Mouse (Mus musculus) bone marrow macrophage, adult 2 months (primary cell): ENCODE measurements around the gene Ralgps1. TPM values are rescaled to one million over a fixed set of nuclear protein-coding genes. Genes with fewer than 3 reads are reported as not detected.
A peak's percentile ranks its signal among the peaks of the same experiment; 100 is the strongest.

ENCODE experiments used
- H3K27ac ChIP-seq: 2 replicates; pipeline ENCODE4 v1.5.1; 2012; ENCODE audit warnings: low read depth, low read length; ENCODE audit not compliant: insufficient read depth
- H3K4me1 ChIP-seq: 2 replicates; pipeline ENCODE4 v1.6.1; 2012; ENCODE audit warnings: low read length; ENCODE audit not compliant: control insufficient read depth, insufficient read depth
- H3K4me3 ChIP-seq: 2 replicates; pipeline ENCODE4 v1.5.1; 2012; ENCODE audit warnings: mild to moderate bottlenecking, low read length, moderate library complexity; ENCODE audit not compliant: insufficient read depth
- CTCF ChIP-seq: IDR thresholded peaks from 2 replicates; pipeline ENCODE4 v1.5.1; 2012; ENCODE audit warnings: low read depth, mild to moderate bottlenecking, low read length, moderate library complexity
- POLR2A ChIP-seq: IDR thresholded peaks from 2 replicates; pipeline ENCODE4 v1.6.1; 2012; ENCODE audit warnings: mild to moderate bottlenecking, low read depth, low read length, borderline replicate concordance
- polyA plus RNA-seq: library from polyadenylated mRNA; stranded (reverse); fragments of >200 nt; gene quantifications from 2 replicates; pipeline ENCODE4 v1.2.4, GENCODE M21; 2012; ENCODE audit not compliant: missing spikeins, insufficient read depth, insufficient read length

Ralgps1 gene
- polyA plus RNA-seq, 1 experiment: 7.6 TPM

DNA sequence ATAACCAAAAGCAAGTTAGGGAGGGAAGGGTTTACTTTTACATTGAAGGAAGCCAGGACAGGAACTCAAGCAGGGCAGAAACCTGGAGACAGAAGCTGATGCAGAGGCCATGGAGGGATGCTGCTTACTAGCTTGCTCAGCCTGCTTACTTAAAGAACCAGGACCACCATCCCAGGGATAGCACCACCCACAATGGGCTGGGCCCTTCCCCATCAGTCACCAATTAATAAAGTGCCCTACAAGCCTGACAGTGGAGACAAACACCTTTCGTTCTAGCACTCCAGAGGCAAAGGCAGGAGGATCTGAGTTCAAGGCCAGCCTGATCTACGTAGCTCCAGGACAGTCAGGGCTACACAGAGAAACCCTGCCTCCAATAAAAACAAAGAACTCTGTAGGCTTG is 23.8 kb upstream of the Ralgps1 start:
- no peak for TF ChIP-seq POLR2A
- TF ChIP-seq CTCF: no peak
- H3K4me3 ChIP-seq: no peak overlapping the region
- H3K4me1 ChIP-seq: peaks cover 3% of the 10 kb centered on the region
- H3K27ac ChIP-seq: no peak overlapping the region

DNA sequence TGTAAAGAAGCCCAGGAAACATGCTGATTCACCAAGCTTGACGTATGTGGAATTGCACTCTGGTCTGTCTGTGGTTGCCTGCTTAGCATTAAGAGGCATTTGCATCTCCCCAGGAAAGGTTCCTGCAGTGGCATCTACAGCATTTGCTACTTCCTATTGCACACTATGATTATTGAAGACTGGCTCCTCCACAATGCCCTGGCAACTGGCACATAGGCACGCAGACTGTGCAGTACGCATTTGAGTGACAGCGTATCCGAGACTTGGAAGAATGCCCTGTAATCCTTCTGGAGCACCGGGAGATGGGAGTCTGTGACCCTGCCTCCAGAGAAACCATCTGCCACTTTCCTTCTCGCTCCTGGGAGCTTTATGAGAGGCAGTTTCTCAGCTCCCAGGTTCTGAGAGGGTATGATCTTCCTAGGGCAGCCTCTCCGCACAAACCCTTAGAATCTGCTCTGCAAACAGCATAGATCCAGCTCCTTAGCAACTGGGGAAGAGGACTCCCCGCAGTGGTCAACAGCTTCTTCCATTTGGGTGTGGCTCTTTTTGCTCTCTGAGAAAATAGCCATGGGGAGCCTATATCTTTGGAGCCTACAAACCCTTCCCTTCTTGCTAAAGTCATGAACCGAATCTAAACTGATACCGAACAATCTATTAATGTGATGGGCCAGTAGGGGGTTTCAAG is 22.8 kb upstream of the Ralgps1 start:
- peaks cover 2% of the 10 kb centered on the region for H3K4me1 ChIP-seq
- no peak overlapping the region for H3K27ac ChIP-seq
- no peak overlapping the region for H3K4me3 ChIP-seq
- TF ChIP-seq CTCF (no peak), POLR2A (no peak)

DNA sequence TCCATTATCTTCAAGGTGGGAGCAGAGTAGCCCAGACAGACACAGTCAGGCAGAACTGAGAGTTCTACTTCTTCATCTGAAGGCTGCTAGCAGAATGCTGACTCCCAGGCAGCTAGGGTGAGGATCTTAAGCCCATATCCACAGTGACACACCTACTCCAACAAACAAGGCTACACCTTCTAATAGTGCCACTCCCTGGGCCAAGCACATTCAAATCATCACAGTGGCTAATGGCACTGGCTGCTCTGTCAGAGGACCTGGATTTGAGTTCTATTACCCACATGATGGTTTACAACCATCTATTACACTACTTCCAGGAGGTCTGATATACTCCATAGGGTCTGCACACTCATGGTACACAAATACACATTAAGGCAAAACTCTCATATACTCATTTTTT is 21.7 kb upstream of the Ralgps1 start:
- H3K27ac ChIP-seq: no peak overlapping the region
- H3K4me3 ChIP-seq: no peak overlapping the region
- TF ChIP-seq CTCF (no peak), POLR2A (no peak)
- no peaks in the 10 kb centered on the region for H3K4me1 ChIP-seq

DNA sequence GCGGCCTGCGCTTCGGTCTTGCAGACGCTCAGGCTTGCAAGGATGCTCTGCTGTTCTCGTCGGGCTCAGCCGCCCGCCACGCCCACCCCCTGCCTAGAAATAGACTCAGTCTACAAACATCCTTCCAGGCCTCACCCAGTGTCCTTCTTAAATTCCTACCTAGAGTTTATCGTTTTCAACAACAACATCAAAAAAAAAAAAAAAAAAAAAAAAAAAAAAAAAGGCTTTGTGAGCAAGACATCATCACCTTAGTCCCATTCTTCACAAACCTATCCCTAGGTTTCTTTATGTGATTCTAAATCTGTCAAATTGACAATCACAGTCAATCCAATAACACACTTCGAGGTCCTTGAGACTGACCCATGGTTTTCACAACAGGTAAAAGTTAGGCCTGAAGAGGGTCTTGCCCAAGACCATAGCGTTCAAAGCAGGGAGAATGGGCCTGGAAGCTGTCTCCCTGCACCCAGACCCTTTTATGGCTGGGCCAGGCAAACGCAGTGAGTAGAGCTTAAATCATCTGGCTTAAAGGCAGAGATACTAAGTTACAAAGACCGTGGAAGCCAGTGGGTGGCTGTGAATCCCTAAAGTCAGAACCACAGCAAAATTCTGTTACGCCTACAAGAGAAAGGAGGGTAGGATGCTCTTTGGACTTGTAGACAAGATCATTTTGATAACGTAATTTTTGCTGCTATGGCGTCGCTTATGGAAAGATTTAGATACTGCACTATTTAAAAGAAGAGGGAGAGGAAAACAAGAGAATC is 542 bp upstream of the Ralgps1 start:
- no peak overlapping the region for H3K27ac ChIP-seq
- no peak for TF ChIP-seq POLR2A
- TF ChIP-seq CTCF: no peak
- peak overlapping the region; percentile 51 for H3K4me3 ChIP-seq
- no peaks in the 10 kb centered on the region; the same call in 1 of the 2 replicates for H3K4me1 ChIP-seq

DNA sequence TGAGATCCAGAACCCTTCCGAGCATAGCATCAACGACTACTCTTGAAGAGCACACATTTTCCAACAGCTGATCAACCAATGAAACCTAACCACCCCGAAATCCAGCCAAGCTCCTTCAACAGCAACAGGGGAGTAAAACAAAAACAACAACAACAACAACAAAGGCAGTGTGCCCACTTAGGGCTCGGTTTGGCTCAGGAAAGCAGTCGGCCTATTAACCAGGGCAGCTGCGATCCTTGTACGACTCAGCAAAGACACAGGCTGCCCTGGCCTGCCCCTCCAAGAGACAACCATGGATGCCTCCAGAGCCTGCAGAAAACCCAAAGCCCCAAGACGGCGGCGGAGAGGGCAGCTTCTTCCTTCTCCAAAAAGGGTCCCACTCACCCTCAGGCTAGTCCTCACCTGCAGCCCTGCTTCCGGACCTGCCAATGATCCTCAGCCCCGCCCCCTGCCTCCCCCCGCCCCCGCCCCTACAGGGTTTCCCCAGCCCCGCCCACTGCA is 960 bp downstream of the Ralgps1 start:
- H3K4me1 ChIP-seq: no peaks in the 10 kb centered on the region; the same call in 1 of the 2 replicates
- no peak overlapping the region for H3K27ac ChIP-seq
- peak overlapping the region; percentile 63 for H3K4me3 ChIP-seq
- no peak for TF ChIP-seq CTCF
- no peak for TF ChIP-seq POLR2A

DNA sequence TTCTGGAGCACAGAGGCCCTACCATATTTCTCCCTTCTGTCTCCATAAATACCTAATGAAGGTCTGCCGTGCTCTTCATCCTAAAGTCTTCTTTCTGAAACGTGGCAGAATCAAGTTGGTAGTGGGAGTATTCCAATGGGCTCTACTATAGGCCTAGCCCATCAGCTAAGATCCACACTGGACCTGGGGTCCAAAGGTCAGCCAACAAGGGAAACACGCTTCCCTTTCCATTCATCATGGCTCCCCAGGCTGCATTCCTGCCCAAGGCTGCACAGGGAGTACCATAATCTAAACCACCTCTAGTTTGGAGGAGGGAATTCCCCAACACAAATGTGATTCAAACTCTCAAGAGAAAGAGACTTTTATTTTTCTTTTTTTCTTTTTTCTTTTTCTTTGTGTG is 1.8 kb downstream of the Ralgps1 start:
- H3K4me1 ChIP-seq: no peaks in the 10 kb centered on the region; the same call in 1 of the 2 replicates
- TF ChIP-seq POLR2A (no peak), CTCF (no peak)
- no peak overlapping the region for H3K27ac ChIP-seq
- H3K4me3 ChIP-seq: no peak overlapping the region

DNA sequence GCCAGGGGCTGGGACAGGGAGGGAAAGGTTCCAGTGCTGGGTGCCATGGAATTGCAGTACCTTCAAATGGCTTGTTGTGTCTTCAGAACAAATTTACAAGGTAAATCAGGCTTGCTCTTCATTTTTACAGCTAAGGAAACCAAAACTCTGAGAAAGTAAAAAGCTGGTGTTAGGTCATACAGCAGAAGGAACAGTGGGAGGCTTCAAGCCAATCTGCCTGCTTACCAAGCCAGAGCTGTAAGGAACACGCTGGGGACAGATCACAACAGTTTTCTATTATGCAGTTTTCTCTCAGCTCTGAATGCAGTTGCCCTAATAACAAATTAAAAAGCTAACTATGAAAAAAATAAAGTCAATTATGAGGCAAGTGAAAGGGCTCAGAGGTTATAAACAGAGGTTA is 2.8 kb downstream of the Ralgps1 start:
- H3K4me3 ChIP-seq: no peak overlapping the region
- H3K4me1 ChIP-seq: no peaks in the 10 kb centered on the region; the same call in 1 of the 2 replicates
- no peak for TF ChIP-seq CTCF
- no peak for TF ChIP-seq POLR2A
- H3K27ac ChIP-seq: no peak overlapping the region

DNA sequence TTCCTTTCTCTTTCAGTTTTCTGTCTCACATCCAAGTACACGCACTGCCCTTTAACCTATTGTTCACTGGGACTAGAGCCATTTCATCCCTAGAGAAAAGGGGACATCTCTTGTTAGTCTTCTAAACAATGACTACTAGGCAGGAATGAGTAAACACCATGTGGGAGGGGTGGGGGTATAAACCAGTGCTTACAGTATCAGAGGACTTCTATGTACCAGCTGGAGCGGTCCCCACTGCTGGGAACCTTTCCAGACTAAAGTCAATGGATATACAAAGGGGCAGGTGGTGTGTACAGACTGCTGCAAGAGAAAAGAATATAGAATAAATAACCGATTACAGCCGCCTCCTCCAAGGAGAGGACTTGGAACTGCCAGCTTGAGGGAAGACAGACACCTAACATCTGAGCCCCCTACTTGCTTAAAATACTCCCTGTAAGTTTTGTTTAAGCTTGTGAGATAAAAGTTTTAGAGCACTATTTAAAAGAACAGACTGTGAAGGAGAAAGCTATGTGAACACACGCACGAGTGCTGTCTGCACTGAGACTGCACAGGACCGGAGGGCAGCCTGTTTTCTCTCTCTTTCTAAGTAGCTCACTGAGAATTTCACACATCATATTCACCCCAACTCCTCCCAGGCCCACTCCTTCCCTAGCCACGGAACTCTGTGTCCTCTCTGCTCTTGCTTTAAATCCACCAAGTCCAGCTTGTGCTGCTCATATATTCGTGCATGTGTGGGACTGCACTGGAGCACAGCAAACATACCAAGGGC is 5.4 kb downstream of the Ralgps1 start:
- H3K27ac ChIP-seq: no peak overlapping the region
- TF ChIP-seq CTCF (no peak), POLR2A (no peak)
- no peaks in the 10 kb centered on the region; the same call in 1 of the 2 replicates for H3K4me1 ChIP-seq
- no peak overlapping the region for H3K4me3 ChIP-seq

DNA sequence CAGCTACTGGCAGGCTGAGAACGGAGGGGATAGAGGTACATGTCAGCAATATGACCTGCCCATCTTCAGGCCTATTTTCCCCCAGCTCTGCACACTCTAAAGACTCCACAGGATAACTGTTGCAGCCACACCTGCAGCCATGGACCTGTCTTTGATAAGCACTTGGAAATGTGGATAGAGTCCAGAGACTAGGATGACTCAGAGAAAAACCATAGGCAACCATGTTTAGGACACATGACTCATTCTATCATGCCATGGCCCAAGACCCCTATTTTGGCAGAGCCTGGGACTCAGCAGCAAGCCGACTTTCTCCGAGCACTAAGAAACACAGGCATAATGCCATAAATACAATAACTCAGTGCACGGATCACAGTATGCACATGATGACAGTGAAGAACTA is 6.6 kb downstream of the Ralgps1 start:
- Histone ChIP-seq H3K4me1 (peaks cover under 1% of the 10 kb centered on the region; the same call in 1 of the 2 replicates), H3K27ac (no peak overlapping the region), H3K4me3 (no peak overlapping the region)
- TF ChIP-seq CTCF (no peak), POLR2A (no peak)
